Mouse (Mus musculus): ENCODE results near the gene Tfeb. TPM values are rescaled to one million over a fixed set of nuclear protein-coding genes. Genes with fewer than 3 reads are reported as not detected.

Tfeb gene
- polyA plus RNA-seq, 1 experiment from 2014 or later: 2.5 TPM

DNA sequence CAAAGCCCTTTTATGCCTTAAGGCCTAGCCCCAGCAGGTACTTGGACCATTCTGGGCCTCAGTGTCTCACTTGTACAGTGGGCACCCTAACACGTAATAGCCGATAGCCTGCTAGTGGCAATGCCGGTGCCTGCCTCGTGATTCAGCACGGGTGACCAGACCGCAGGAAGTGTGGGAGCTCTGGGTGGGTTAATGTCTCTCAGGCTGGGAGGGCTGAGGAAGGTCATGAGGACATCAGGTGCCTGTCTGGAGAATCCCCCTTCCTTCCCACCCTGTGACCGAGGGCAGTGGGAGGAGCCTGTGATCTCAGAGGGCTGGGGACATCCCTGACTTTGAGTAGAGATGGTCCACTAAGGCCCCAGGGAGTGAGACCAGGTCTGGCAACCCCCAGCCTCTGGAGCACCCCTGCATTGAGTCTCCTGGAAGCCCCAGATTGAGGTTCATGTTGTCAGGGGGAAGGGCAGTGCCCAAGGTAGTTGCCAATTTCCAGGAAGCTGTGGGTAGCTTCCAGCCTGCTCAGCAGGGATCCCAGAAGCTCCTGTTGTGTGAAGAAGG, 20.3 kb downstream of the Tfeb start:
- no peak overlapping the region for H3K4me2 ChIP-seq (replicated peaks; ENCODE audit: low read depth, low read length)
- 85% methylated on average over 7 of the region's 7 CpGs for WGBS
- DNase-seq (ENCODE audit: low spot score) (no peak), ATAC-seq (ENCODE audit: low FRiP score) (no peak)
- no peaks in the 10 kb centered on the region for H3K9me3 ChIP-seq (ENCODE audit: control insufficient read depth, low read length)
- H3K36me3 ChIP-seq (ENCODE audit: control insufficient read depth, insufficient read depth, low read length): no peaks in the 10 kb centered on the region
- H3K27me3 ChIP-seq (ENCODE audit: control insufficient read depth, insufficient read depth, low read length): no peaks in the 10 kb centered on the region
- H3K9ac ChIP-seq (ENCODE audit: low read depth, low read length): no peak overlapping the region
- H3K27ac ChIP-seq (ENCODE audit: low read depth, low read length): no peak overlapping the region
- no peaks in the 10 kb centered on the region for H3K4me1 ChIP-seq (replicated peaks; ENCODE audit: control insufficient read depth, insufficient read depth, low read length)
- no peak overlapping the region for H3K4me3 ChIP-seq (ENCODE audit: low read depth, low read length)

DNA sequence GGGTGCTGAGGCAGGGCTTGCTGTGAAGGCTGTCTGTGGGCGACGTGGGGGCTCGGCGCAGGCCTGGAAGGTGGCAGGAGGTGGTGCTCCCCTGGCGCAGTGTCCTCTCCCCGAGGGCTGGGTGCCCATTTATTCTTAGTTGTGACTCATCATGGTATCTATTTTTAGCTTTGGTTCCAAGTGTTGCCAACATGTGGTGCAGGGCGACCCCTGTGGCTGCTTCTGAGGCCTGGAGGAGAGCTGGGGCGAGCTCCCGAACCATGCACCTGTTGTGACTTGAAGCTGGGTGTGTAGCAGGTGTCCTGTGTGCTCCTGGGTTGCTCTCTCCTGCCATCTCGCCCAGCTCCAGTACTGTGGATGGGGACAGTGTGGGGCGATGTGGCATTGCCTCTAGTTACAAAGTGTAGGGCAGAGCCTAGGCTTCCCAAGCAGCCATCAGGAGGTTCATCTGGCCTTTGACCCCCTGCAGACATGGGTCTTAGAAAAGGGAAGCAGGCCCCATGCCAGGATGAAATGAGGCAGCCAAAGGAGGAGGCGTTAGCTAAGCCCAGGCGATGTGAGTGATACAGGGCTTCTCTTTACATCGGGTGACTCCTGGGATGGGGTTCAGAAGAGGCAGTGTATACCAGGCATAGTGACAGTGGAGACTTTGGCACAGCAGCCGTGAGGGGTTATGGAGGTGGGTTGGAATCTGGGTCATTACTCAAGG, 23.0 kb downstream of the Tfeb start:
- no peaks in the 10 kb centered on the region for H3K9me3 ChIP-seq (ENCODE audit: control insufficient read depth, low read length)
- no peaks in the 10 kb centered on the region for H3K36me3 ChIP-seq (ENCODE audit: control insufficient read depth, insufficient read depth, low read length)
- no peaks in the 10 kb centered on the region for H3K27me3 ChIP-seq (ENCODE audit: control insufficient read depth, insufficient read depth, low read length)
- ATAC-seq (ENCODE audit: low FRiP score) (no peak), DNase-seq (ENCODE audit: low spot score) (no peak)
- no peak overlapping the region for H3K27ac ChIP-seq (ENCODE audit: low read depth, low read length)
- H3K9ac ChIP-seq (ENCODE audit: low read depth, low read length): no peak overlapping the region
- H3K4me1 ChIP-seq (replicated peaks; ENCODE audit: control insufficient read depth, insufficient read depth, low read length): no peaks in the 10 kb centered on the region
- no peak overlapping the region for H3K4me3 ChIP-seq (ENCODE audit: low read depth, low read length)
- no peak overlapping the region for H3K4me2 ChIP-seq (replicated peaks; ENCODE audit: low read depth, low read length)
- WGBS: 75% methylated on average over 15 of the region's 15 CpGs

DNA sequence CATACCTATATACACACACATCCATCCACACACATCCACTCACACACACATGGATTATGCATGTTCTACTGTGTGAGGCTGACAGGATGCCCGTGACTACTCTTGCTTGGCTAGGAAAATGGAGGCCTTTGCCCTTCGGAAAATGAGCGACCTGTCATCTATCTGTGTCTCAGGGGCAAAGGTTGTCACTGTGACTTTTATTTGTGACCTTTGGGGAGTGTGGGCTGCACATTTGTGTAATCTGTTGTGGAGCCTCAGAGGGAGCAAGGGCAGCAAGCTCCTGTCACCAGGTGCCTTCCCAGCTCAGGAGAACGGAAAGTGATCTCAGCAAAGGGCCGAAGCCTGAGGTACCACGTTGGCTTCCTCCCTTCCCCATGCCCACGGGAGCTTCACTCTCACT, 25.2 kb downstream of the Tfeb start:
- no peak overlapping the region for H3K9ac ChIP-seq (ENCODE audit: low read depth, low read length)
- H3K27ac ChIP-seq (ENCODE audit: low read depth, low read length): no peak overlapping the region
- DNase-seq (ENCODE audit: low spot score): no peak
- no peaks in the 10 kb centered on the region for H3K27me3 ChIP-seq (ENCODE audit: control insufficient read depth, insufficient read depth, low read length)
- WGBS: 80% methylated on average over 7 of the region's 7 CpGs
- H3K4me1 ChIP-seq (replicated peaks; ENCODE audit: control insufficient read depth, insufficient read depth, low read length): no peaks in the 10 kb centered on the region
- H3K36me3 ChIP-seq (ENCODE audit: control insufficient read depth, insufficient read depth, low read length): no peaks in the 10 kb centered on the region
- no peak for ATAC-seq (ENCODE audit: low FRiP score)
- H3K4me2 ChIP-seq (replicated peaks; ENCODE audit: low read depth, low read length): no peak overlapping the region
- no peaks in the 10 kb centered on the region for H3K9me3 ChIP-seq (ENCODE audit: control insufficient read depth, low read length)
- no peak overlapping the region for H3K4me3 ChIP-seq (ENCODE audit: low read depth, low read length)

DNA sequence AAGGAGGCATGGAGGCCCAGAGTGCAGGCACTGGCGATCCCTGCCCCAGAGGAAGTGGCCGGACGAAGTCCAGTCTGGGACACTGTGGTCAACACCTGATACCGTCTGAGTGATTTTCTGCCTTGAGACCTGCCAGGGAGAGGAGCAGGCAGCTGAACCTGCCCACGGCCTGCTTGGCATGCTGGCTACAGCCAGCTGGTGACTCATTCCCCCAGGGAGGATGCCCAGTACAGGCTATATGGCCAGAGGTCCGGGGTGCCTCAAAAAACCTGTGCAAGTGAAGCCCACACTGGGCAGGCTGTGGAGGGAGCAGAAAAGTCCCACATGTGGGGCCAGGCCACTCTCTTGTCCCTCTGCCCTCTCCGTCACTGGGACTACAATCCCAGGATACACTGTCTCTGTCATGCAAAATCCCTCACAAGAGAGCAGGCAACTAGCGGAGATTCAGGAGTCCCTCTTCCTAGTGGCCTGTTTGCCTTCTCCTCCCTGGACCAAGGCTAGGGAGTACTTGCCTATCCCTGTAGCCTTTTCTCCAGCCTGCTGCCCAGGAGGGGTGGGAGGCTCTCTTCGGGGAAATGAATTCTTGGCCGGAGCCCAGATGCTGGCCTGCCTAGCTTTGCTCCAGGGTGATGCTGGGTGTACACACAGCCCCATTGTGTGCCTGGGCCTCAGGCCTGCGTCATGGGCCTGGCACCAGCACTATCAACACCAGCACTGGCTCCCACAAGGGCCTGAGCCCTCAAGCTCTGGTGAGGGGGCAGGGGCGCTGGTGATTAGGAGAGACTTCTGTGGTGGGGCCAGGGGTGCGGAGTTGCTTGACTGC, 25.9 kb downstream of the Tfeb start:
- H3K36me3 ChIP-seq (ENCODE audit: control insufficient read depth, insufficient read depth, low read length): no peaks in the 10 kb centered on the region
- no peaks in the 10 kb centered on the region for H3K27me3 ChIP-seq (ENCODE audit: control insufficient read depth, insufficient read depth, low read length)
- no peak overlapping the region for H3K9ac ChIP-seq (ENCODE audit: low read depth, low read length)
- no peaks in the 10 kb centered on the region for H3K9me3 ChIP-seq (ENCODE audit: control insufficient read depth, low read length)
- H3K27ac ChIP-seq (ENCODE audit: low read depth, low read length): no peak overlapping the region
- H3K4me2 ChIP-seq (replicated peaks; ENCODE audit: low read depth, low read length): no peak overlapping the region
- WGBS: 74% methylated on average over 13 of the region's 13 CpGs
- DNase-seq (ENCODE audit: low spot score) (no peak), ATAC-seq (ENCODE audit: low FRiP score) (no peak)
- H3K4me3 ChIP-seq (ENCODE audit: low read depth, low read length): no peak overlapping the region
- H3K4me1 ChIP-seq (replicated peaks; ENCODE audit: control insufficient read depth, insufficient read depth, low read length): no peaks in the 10 kb centered on the region

DNA sequence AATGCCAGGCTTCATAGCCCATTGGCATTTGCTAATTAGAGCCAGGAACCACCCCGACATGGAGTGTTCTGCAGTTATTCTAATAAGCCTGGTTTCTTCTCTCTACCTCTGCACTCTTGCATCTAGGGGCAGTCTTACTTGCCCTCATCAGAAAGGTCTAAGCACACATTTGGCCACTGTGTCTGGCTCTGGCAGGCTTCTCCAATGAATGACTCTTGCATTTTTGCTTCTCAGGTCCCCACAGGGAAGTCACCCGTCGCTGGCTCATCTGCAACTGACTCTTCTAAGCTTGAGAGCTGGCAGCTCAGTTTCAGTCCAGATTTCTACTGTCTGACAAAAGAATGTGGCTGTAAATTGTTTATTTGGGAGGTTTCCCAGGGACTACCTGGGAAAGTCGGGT, 29.2 kb downstream of the Tfeb start:
- Histone ChIP-seq H3K9ac (ENCODE audit: low read depth, low read length) (no peak overlapping the region), H3K9me3 (ENCODE audit: control insufficient read depth, low read length) (no peaks in the 10 kb centered on the region), H3K4me1 (replicated peaks; ENCODE audit: control insufficient read depth, insufficient read depth, low read length) (no peaks in the 10 kb centered on the region), H3K4me3 (ENCODE audit: low read depth, low read length) (no peak overlapping the region), H3K36me3 (ENCODE audit: control insufficient read depth, insufficient read depth, low read length) (no peaks in the 10 kb centered on the region), H3K27ac (ENCODE audit: low read depth, low read length) (no peak overlapping the region), H3K27me3 (ENCODE audit: control insufficient read depth, insufficient read depth, low read length) (no peaks in the 10 kb centered on the region), H3K4me2 (replicated peaks; ENCODE audit: low read depth, low read length) (no peak overlapping the region)
- no peak for ATAC-seq (ENCODE audit: low FRiP score)
- DNase-seq (ENCODE audit: low spot score): no peak
- 78% methylated on average over 4 of the region's 4 CpGs for WGBS

DNA sequence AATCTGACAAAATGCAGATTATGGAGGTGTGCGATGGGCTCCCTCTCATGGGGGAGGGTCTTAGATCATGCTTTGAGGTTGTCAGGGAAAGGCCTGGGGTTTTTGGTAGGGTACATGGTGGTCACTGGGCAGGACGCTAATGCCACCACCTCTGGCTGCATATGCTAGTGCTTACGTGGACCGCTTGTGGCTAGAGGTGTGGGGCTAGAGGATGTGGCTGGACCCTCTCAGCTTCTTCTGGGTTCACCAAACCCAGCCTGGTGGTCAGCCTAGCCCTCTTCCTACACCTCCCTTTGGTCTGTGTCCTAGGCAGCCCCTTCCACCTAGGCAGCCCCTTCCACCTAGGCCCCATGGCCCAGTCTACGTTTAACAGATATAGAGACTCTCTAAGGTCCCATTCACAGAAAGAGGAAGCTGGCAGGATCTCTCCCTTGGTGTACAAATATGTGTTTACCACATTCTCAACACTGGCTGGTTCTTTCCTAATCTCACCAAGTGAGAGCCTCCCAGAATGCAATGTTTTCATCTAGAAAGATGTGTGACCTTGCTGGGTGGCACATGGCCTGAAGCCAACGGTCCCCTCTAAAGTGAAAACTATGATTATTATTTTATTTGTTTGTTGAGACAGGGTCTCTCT, 29.7 kb downstream of the Tfeb start:
- no peaks in the 10 kb centered on the region for H3K4me1 ChIP-seq (replicated peaks; ENCODE audit: control insufficient read depth, insufficient read depth, low read length)
- no peak overlapping the region for H3K9ac ChIP-seq (ENCODE audit: low read depth, low read length)
- H3K9me3 ChIP-seq (ENCODE audit: control insufficient read depth, low read length): no peaks in the 10 kb centered on the region
- no peak overlapping the region for H3K4me3 ChIP-seq (ENCODE audit: low read depth, low read length)
- DNase-seq (ENCODE audit: low spot score) (no peak), ATAC-seq (ENCODE audit: low FRiP score) (no peak)
- no peaks in the 10 kb centered on the region for H3K36me3 ChIP-seq (ENCODE audit: control insufficient read depth, insufficient read depth, low read length)
- no peaks in the 10 kb centered on the region for H3K27me3 ChIP-seq (ENCODE audit: control insufficient read depth, insufficient read depth, low read length)
- no peak overlapping the region for H3K4me2 ChIP-seq (replicated peaks; ENCODE audit: low read depth, low read length)
- 90% methylated on average over 6 of the region's 6 CpGs for WGBS
- no peak overlapping the region for H3K27ac ChIP-seq (ENCODE audit: low read depth, low read length)

DNA sequence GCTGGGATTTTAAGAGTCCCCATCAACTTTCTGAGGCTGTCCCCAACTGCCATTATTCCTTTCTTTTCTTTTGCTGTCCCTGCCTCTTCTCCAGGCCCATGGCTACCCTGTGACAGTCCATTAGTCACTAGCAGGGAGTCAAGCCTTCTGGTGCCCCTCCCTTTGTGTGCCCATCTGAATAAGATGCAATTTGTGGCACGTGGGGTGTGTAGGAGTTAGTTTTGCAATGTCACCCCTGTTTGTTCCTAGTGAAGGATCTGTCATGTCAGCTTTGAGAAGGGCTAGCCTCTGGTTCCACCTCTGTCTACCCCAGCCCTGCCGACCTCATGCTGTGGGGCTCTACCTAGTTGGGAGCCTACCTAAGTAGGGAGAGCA, 30.2 kb downstream of the Tfeb start:
- WGBS: 61% methylated on average over 2 of the region's 2 CpGs
- H3K4me2 ChIP-seq (replicated peaks; ENCODE audit: low read depth, low read length): no peak overlapping the region

DNA sequence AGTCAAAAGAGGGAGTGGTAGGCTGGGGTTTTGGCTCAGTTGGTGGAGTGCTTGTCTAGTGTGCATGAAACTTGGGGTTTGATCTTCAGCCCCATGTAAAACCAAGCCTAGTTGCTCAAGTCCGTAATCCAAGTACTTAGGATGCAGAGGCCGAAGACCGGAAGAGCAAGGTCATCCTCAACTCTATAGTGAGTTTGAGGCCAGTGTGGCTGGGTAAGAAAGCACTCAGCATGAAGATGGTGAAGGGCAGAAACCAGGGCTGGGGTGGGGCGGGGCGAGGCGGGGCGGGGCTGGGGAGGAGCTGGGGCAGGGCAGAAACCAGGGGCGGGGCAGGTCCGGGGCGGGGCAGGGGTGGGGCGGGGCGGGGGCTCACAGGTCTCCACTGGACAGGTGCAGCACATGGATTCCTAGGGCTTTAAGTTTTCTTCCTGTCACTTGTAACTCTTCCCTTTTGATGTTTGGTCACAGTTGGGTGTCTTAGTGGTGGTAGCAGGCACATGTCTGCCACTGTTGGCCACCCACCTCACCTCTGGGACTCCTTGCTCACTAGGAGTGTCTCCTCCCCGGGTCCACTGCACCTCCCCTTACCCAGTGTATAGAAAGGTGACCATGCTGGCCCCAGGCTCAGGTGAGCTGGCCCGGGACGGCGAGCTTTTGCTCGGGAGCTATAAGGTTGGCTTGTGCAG, 30.8 kb downstream of the Tfeb start:
- H3K4me1 ChIP-seq (replicated peaks; ENCODE audit: control insufficient read depth, insufficient read depth, low read length): no peaks in the 10 kb centered on the region
- DNase-seq (ENCODE audit: low spot score) (no peak), ATAC-seq (ENCODE audit: low FRiP score) (no peak)
- no peak overlapping the region for H3K4me3 ChIP-seq (ENCODE audit: low read depth, low read length)
- no peak overlapping the region for H3K27ac ChIP-seq (ENCODE audit: low read depth, low read length)
- no peak overlapping the region for H3K4me2 ChIP-seq (replicated peaks; ENCODE audit: low read depth, low read length)
- 78% methylated on average over 8 of the region's 17 CpGs for WGBS
- no peaks in the 10 kb centered on the region for H3K36me3 ChIP-seq (ENCODE audit: control insufficient read depth, insufficient read depth, low read length)
- no peaks in the 10 kb centered on the region; the same call in 1 of the 2 replicates for H3K9me3 ChIP-seq (ENCODE audit: control insufficient read depth, low read length)
- no peak overlapping the region for H3K9ac ChIP-seq (ENCODE audit: low read depth, low read length)
- no peaks in the 10 kb centered on the region for H3K27me3 ChIP-seq (ENCODE audit: control insufficient read depth, insufficient read depth, low read length)

More for the DNA sequence above, 30.2 kb downstream of the Tfeb start:
- Histone ChIP-seq H3K9ac (ENCODE audit: low read depth, low read length) (no peak overlapping the region), H3K27ac (ENCODE audit: low read depth, low read length) (no peak overlapping the region), H3K27me3 (ENCODE audit: control insufficient read depth, insufficient read depth, low read length) (no peaks in the 10 kb centered on the region), H3K4me1 (replicated peaks; ENCODE audit: control insufficient read depth, insufficient read depth, low read length) (no peaks in the 10 kb centered on the region), H3K36me3 (ENCODE audit: control insufficient read depth, insufficient read depth, low read length) (no peaks in the 10 kb centered on the region), H3K9me3 (ENCODE audit: control insufficient read depth, low read length) (no peaks in the 10 kb centered on the region), H3K4me3 (ENCODE audit: low read depth, low read length) (no peak overlapping the region)
- no peak for ATAC-seq (ENCODE audit: low FRiP score)
- DNase-seq (ENCODE audit: low spot score): no peak

Measured in hindbrain, embryonic 11.5 days (tissue).